Mouse (Mus musculus) MEL (cell line): ENCODE results near the gene Gm13283.
"Not testable (repeated sequence)": the region's sequence is repeated elsewhere in the genome, so short reads cannot be mapped to it uniquely, and the experiment has no call there.

Experiments
- CHD1 ChIP-seq: IDR thresholded peaks from 2 replicates; pipeline ENCODE4 v1.6.1; 2012; ENCODE audit warnings: low read depth, mild to moderate bottlenecking, inconsistent platforms, low read length, improper control_type of control experiment
- CHD2 ChIP-seq: IDR thresholded peaks from 2 replicates; pipeline ENCODE4 v1.6.1; 2011; ENCODE audit warnings: low read length, improper control_type of control experiment
- CTCF ChIP-seq, 3 experiments: IDR thresholded peaks in 2 of 3; conservative IDR thresholded peaks in 1 of 3; 2 replicates each; pipeline ENCODE4 v1.5.1; 2011 to 2012; ENCODE audit warnings: low read length in 3 of 3, low read depth in 2 of 3, mild to moderate bottlenecking in 2 of 3, improper control_type of control experiment in 1 of 3, inconsistent platforms in 1 of 3, mixed read lengths in 1 of 3, moderate library complexity in 1 of 3; ENCODE audit not compliant: control insufficient read depth in 1 of 3, insufficient read depth in 1 of 3, poor library complexity in 1 of 3, severe bottlenecking in 1 of 3
- GATA1 ChIP-seq: IDR thresholded peaks from 2 replicates; pipeline ENCODE4 v1.6.1; 2011; ENCODE audit warnings: low read depth, low read length, improper control_type of control experiment
- HCFC1 ChIP-seq: IDR thresholded peaks from 2 replicates; pipeline ENCODE4 v1.6.1; 2012; ENCODE audit warnings: low read depth, mild to moderate bottlenecking, inconsistent platforms, low read length, improper control_type of control experiment, moderate library complexity
- POLR2A ChIP-seq, 2 experiments: IDR thresholded peaks; 2 replicates each; pipeline ENCODE4 v1.6.1; 2011 to 2012; ENCODE audit warnings: low read length in 2 of 2, mild to moderate bottlenecking in 2 of 2, control low read depth in 1 of 2, improper control_type of control experiment in 1 of 2, low read depth in 1 of 2, moderate library complexity in 1 of 2; ENCODE audit not compliant: control insufficient read depth in 1 of 2, insufficient read depth in 1 of 2, poor library complexity in 1 of 2
- RAD21 ChIP-seq: IDR thresholded peaks from 2 replicates; pipeline ENCODE4 v1.6.1; 2011; ENCODE audit warnings: mild to moderate bottlenecking, low read depth, low read length, improper control_type of control experiment
- SIN3A ChIP-seq: IDR thresholded peaks from 2 replicates; pipeline ENCODE4 v1.6.1; 2012; ENCODE audit warnings: low read length, improper control_type of control experiment, inconsistent platforms
- SMC3 ChIP-seq: IDR thresholded peaks from 2 replicates; pipeline ENCODE4 v1.6.1; 2011; ENCODE audit warnings: low read depth, low read length, improper control_type of control experiment
- TCF12 ChIP-seq: IDR thresholded peaks from 2 replicates; pipeline ENCODE4 v1.6.1; 2014; ENCODE audit warnings: low read depth, mild to moderate bottlenecking, inconsistent platforms, low read length, improper control_type of control experiment, moderate library complexity
- ZKSCAN1 ChIP-seq: IDR thresholded peaks from 2 replicates; pipeline ENCODE4 v1.6.1; 2012; ENCODE audit warnings: low read depth, mild to moderate bottlenecking, inconsistent platforms, low read length, improper control_type of control experiment, moderate library complexity

GRCm38 (mm10) chr4:88802954-88803353 lies 43.0 kb downstream of the Gm13283 start, which contains the start of gene Gm13287:
- not testable (repeated sequence) for TF ChIP-seq SIN3A; GATA1; CTCF (IDR thresholded peaks at IDR 0.05 in 2 of 3, conservative IDR thresholded peaks at IDR 0.05 in 1 of 3; ENCODE audit: control insufficient read depth in 1 of 3, insufficient read depth in 1 of 3, low read depth in 2 of 3, low read length in 3 of 3, poor library complexity in 1 of 3, severe bottlenecking in 1 of 3); RAD21; ZKSCAN1; CHD1; TCF12; POLR2A (IDR thresholded peaks at IDR 0.05; ENCODE audit: control insufficient read depth in 1 of 2, insufficient read depth in 1 of 2, low read depth in 1 of 2, low read length in 2 of 2, poor library complexity in 1 of 2); HCFC1; CHD2; SMC3
